Mouse (Mus musculus): Measurements from ENCODE around the gene Ddi2.

Ddi2 gene

GRCm38 (mm10) chr4:141655908-141656608, 67.2 kb downstream of the Ddi2 start:
- DNase-seq (ENCODE audit: inconsistent ontology term): no peak

GRCm38 (mm10) chr4:141654509-141654908, 68.7 kb downstream of the Ddi2 start:
- DNase-seq (ENCODE audit: inconsistent ontology term): no peak

GRCm38 (mm10) chr4:141653813-141654212, 69.4 kb downstream of the Ddi2 start:
- DNase-seq (ENCODE audit: inconsistent ontology term): no peak

GRCm38 (mm10) chr4:141653044-141653443, 70.2 kb downstream of the Ddi2 start:
- DNase-seq (ENCODE audit: inconsistent ontology term): no peak

GRCm38 (mm10) chr4:141651944-141652343, 71.3 kb downstream of the Ddi2 start:
- DNase-seq (ENCODE audit: inconsistent ontology term): no peak

GRCm38 (mm10) chr4:141651286-141651685, 71.9 kb downstream of the Ddi2 start:
- no peak for DNase-seq (ENCODE audit: inconsistent ontology term)

GRCm38 (mm10) chr4:141649244-141649643, 74.0 kb downstream of the Ddi2 start:
- DNase-seq (ENCODE audit: inconsistent ontology term): peak; percentile 78

GRCm38 (mm10) chr4:141648262-141648661, 75.0 kb downstream of the Ddi2 start:
- DNase-seq (ENCODE audit: inconsistent ontology term): no peak

- no peak for DNase-seq (ENCODE audit: inconsistent ontology term)
Observed at GRCm38 (mm10) chr4:141647187-141647586, 76.0 kb downstream of the Ddi2 start.

- DNase-seq (ENCODE audit: inconsistent ontology term): no peak
Observed at GRCm38 (mm10) chr4:141645988-141646387, 77.2 kb downstream of the Ddi2 start.

- peak; percentile 77 for DNase-seq (ENCODE audit: inconsistent ontology term)
Observed at GRCm38 (mm10) chr4:141643118-141643855, 79.9 kb downstream of the Ddi2 start.

- DNase-seq (ENCODE audit: inconsistent ontology term): no peak
Observed at GRCm38 (mm10) chr4:141641961-141642811, 81.0 kb downstream of the Ddi2 start.

- peak; percentile 37 for DNase-seq (ENCODE audit: inconsistent ontology term)
Observed at GRCm38 (mm10) chr4:141641353-141641771, 81.9 kb downstream of the Ddi2 start.

- DNase-seq (ENCODE audit: inconsistent ontology term): no peak
Observed at GRCm38 (mm10) chr4:141639474-141639873, 83.7 kb downstream of the Ddi2 start.

- DNase-seq (ENCODE audit: inconsistent ontology term): no peak
Observed at GRCm38 (mm10) chr4:141636693-141637092, 86.5 kb downstream of the Ddi2 start.

GRCm38 (mm10) chr4:141635991-141636390, 87.2 kb downstream of the Ddi2 start:
- DNase-seq (ENCODE audit: inconsistent ontology term): no peak

GRCm38 (mm10) chr4:141632111-141632873, 90.9 kb downstream of the Ddi2 start:
- DNase-seq (ENCODE audit: inconsistent ontology term): no peak

GRCm38 (mm10) chr4:141631250-141631649, 92.0 kb downstream of the Ddi2 start:
- DNase-seq (ENCODE audit: inconsistent ontology term): no peak

- no peak for DNase-seq (ENCODE audit: inconsistent ontology term)
Observed at GRCm38 (mm10) chr4:141630021-141630420, 93.2 kb downstream of the Ddi2 start.

- no peak for DNase-seq (ENCODE audit: inconsistent ontology term)
Observed at GRCm38 (mm10) chr4:141628661-141629060, 94.6 kb downstream of the Ddi2 start.

All from Muller cell, postnatal 12 days (primary cell).